Mouse (Mus musculus) adrenal gland, adult 18-20 months (tissue): ENCODE measurements around the gene Tmed8. TPM values are rescaled to one million over a fixed set of nuclear protein-coding genes. Genes with fewer than 3 reads are reported as not detected.
"Not testable (repeated sequence)": the region's sequence is repeated elsewhere in the genome, so short reads cannot be mapped to it uniquely, and the experiment has no call there.

ENCODE experiments used
- DNase-seq, 2 experiments: peaks; one replicate each; pipeline ENCODE4 v3.0.0; 2021 to 2022; ENCODE audit warnings: low spot score in 2 of 2
- long read RNA-seq, 2 experiments: library from polyadenylated mRNA; stranded (forward); transcript quantifications; one replicate each; pipeline ENCODE4 v2.0.0; 2021
- total RNA-seq, 2 experiments: library from RNA; stranded (reverse); gene quantifications; 1 replicate in 1 of 2; 2 replicates in 1 of 2; pipeline ENCODE4 v1.2.3; 2021

The Tmed8 gene
- 10 to 100 TPM; 23.5 to 32.1 TPM for total RNA-seq
- long read RNA-seq, experiment 1, partial matches to known transcripts, result 0 of 3 reads
- long read RNA-seq, experiment 1, other reads (novel, unspliced or antisense), result 3 of 3 reads
- long read RNA-seq, experiment 2, full-length matches to known transcripts, result 1 of 11 reads
- long read RNA-seq, experiment 2, partial matches to known transcripts, result 0 of 11 reads
- long read RNA-seq, experiment 2, other reads (novel, unspliced or antisense), result 10 of 11 reads

GRCm38 (mm10) chr12:87199973-87200586 is at the start of gene Tmed8:
Tmed8 (minus strand) TSS chr12:87200454.
- peak; percentile 72 to 78 for DNase-seq

DNA sequence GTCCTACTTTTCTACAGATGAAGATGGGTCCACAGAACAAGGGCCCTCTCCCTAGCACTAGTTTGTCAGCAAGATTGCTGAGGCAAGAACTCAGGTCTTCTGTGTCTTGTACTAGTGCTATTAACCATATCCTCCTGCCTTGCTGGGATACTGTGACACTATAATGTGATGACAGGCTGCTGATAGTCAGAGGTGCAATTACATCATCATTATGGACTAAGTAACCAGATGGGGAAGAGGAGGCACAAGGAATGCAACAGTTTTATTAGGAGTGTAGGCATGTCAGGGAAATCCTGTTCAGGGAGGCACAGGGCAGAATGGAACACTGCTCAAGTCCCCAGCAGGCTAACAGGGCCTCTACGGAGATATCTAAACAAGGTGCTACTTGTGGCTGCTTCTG is 38.4 kb upstream of the Tmed8 start, which contains the start of gene Noxred1:
Gene Noxred1, minus strand, starts transcription at position 101 of the 400 bp plus-strand sequence.
- DNase-seq, result no peak

GRCm38 (mm10) chr12:87236882-87237483 is 36.7 kb upstream of the Tmed8 start:
- DNase-seq, result no peak

- DNase-seq, result no peak
These were observed 30.2 kb upstream of the Tmed8 start for GRCm38 (mm10) chr12:87230379-87230895.

GRCm38 (mm10) chr12:87229633-87230032 is 29.4 kb upstream of the Tmed8 start:
- DNase-seq, result no peak

DNA sequence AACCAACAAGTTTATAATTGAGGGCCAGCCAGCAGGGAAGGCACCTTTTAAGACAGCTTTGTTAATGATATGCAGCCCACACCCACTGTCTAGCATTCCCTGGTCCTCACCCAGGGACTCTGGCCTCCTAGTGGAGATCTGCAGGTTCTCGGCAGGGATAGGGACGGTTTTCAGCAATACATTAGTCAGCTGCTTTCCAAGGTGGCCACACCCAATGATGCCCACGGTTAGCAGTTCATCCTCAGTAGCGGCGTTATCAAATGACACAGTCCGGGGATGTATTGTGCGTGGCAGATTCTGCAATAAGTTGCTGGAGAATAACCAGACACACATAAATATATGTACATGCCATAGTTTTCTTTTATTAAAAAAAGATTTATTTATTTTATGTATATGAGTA is 26.5 kb upstream of the Tmed8 start:
- no peak for DNase-seq

DNA sequence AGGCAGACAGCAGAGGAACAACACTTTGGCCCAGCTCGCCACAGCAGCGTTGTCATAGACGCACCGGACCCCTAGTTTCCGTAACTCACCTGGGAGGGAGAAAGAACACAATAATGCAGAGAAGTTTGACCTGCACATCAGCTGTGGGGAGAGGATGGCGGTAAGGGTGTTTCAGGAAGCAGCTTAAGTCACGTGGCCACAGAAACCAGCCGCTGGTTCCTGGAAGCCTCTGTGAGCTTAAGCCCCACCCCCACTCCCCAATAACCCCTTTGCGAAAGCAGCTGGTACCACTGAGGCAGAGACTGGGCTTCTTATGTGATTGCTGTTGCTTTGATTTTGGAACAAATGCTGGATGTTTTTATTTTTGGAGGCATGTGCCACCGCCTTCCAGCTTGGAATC is 24.7 kb upstream of the Tmed8 start:
- no peak for DNase-seq

DNA sequence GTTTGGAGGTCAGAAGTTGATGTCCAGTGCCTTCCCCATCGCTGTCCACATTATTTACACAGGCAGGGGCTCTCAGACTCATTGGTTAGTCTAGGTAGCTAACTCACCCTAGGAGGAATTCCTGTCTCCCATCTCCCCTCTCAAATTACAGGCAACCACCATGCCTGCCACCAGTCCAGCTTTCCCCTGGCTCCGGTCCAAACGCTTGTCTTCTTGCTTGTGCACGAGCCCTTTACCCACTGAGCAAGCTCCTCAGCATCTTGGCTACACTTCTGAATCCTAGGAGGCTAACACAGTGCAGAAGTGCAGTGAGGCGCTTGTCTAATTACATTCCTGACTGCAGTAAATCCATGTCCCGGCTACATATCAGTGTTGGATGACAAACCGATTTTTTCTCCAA is 19.1 kb upstream of the Tmed8 start:
- DNase-seq, result no peak

- no peak for DNase-seq
These were observed 17.3 kb upstream of the Tmed8 start for GRCm38 (mm10) chr12:87217596-87217995.

- no peak for DNase-seq
These were observed 15.8 kb upstream of the Tmed8 start for GRCm38 (mm10) chr12:87216053-87216452.

DNA sequence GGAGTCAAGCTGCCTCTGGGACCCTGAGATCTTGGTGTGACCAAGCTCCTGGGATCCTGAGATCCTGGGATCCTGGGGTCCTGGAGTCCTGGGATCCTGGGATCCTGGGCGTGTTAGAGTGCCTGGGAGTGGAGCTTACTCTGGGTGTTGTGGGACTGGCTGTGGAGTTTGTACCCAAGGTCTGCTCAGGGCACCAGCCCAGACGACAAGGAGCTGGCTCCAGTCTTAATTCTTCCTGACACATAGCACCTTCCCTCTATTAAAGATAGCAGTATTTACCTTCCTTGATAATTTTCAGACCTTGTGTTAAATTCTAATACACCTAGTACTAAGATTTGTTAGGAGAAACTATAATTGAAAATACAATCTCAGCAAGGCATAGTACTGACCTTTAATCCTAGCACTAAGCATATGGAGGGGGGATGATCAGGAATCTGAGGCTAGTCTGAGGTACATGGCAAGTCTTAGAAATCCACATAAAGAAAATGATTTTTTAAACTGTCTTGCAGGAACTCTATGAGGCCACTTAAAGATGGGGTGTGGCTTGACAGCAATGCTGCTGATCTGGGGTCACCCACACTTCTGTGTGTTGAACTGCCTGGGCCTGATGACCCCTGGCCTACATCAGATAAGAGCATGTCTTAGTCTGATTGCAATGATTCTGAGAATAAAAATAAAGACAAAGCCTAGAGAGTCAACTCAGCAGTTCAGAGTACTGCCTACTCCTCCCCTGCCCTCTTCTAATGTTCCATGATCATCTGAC is 12.8 kb upstream of the Tmed8 start:
- DNase-seq, result no peak

GRCm38 (mm10) chr12:87205789-87206188 is 5.5 kb upstream of the Tmed8 start:
- not testable (repeated sequence) for DNase-seq

DNA sequence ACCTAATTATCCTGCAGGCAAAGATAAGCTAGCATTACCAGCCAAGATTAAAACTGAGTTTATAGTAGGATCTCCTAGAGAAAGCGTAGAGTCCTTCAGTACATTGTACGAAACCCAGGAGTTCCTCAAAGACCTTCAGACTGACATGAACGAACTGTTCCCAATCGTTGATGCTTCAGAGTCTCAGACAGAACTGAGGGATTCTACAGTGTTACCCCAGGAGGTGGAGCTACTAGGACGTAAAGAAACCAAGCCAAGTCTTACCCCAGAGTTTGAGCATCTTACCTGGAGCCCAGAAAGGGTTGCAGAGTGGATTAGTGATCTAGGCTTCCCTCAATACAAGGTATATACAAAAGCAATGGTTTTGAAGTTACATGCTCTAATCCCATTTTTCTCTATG is 1.4 kb upstream of the Tmed8 start:
- DNase-seq, result no peak

GRCm38 (mm10) chr12:87199206-87199972 is 865 bp downstream of the Tmed8 start, which contains the start of gene Samd15:
Samd15 (plus strand) TSS chr12:87199723.
- DNase-seq, result peak; percentile 44 to 57

DNA sequence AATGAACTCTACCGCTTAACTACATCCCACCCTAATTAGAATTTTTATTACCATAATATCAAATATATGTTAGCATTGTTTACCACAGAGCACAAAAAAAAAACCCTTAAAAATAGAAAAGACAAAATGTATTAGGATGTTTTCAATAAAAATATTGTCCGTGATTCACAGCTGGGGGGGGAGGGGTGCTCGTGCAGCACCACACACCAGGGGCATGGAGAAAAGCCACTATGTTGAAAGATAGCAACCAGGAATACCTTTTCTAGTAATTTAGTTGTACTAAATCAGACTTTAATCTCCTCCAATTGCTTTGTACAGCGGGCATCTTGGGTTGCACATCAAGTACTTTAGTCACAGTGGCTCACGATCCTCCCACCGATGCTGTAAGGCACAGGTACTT is 1.5 kb downstream of the Tmed8 start:
- DNase-seq, result no peak

- DNase-seq, result no peak
These were observed 3.9 kb downstream of the Tmed8 start for GRCm38 (mm10) chr12:87196310-87196709.

DNA sequence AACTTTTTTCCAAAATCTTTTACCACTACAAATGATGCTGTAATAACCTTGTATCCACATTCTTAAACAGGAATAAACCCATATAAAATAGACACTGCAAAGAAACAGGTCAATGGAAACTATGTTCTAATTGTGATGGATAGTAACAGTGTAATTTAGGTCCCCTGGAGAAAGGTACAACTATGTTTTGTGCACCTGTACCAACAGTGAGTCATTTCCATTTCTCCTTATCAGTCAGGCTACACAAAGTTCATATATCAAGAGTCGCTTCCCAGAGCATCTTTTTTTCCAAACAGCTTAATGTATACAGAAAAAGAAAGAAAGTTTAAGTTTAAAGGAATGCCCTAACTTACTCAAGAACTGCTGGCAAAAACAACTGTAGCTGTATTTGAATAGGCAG is 5.2 kb downstream of the Tmed8 start:
- no peak for DNase-seq

DNA sequence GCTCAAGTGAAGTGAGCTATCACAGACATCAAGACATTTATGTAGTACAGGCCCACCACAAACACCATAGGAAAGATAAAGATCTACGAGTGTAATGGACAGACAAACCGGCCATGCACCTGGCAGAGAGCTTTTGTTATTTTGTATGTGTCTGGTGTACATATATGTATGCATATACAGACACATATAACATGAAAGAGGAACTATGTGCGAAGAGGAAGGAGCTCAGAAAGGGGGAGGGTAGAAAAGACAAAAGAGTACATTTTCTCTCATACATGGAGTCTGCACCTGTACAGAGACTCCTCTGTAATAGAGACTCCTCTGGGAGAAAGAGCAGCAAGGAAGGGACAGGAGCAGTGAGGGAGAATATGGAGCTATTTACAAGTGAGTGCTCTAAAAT is 7.2 kb downstream of the Tmed8 start:
- no peak for DNase-seq

DNA sequence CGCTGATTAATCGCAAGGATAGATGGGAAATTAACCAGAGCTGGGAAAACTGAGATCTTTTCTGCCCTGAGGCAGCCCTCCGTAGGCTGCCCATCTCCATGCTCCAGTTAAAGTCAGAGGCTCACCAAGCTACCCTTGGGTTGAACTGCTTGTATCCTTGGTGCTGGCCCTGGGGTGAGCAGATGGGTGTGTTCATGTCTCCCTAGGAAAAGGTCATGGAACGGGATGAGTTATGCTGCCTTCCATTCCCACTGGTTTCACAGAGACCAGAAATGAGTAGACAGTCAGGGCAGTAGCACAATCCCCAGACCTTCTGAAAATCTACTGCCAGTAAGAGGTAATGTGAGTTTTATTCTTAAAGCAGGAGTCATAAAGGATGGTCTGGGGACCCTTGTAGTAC is 22.6 kb downstream of the Tmed8 start:
- peak in 1 of 2 experiments; percentile 33 for DNase-seq

DNA sequence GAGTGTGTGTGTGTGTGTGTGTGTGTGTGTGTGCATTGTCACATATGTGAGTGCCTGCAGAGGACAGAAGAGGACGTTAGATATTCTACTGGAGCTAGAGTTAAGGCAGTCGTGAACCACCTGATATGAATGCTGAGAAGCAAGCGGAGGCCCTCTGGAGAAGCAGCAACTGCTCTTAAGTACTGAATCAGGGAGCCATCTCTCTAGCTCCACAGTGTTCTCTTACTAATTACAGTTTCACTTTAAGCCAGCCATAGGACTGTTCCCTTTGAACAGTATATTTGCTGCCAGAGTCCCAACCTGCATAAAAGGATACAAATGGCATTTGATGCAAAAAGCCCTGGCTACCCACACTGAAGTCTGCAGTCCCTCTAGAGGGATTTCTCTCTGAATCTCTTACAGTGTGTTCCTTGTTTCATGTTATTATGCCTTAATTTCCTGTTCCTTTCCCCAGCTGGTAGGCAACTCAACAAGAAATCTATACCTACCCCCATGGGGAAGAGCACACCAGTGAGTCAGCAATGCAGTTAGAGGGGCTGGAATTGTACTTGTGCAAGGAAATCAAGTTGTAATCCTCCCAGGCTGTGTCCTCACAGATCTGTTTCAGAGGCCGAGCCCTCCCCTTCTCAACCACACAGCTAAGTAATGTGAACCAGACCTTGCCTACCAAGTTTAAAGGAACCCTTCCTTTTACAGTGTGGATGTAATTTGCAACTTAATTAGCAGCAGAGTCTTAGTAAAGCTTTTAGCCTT is 24.9 kb downstream of the Tmed8 start:
- no peak for DNase-seq
